Mouse (Mus musculus) spleen, postnatal 10 days (tissue): Measurements from ENCODE around the gene Rex1bd.

Source experiments
- DNase-seq, 2 experiments: peaks; one replicate each; pipeline ENCODE4 v3.0.0; 2021 to 2022; ENCODE audit warnings: low spot score in 2 of 2

Rex1bd gene

DNA sequence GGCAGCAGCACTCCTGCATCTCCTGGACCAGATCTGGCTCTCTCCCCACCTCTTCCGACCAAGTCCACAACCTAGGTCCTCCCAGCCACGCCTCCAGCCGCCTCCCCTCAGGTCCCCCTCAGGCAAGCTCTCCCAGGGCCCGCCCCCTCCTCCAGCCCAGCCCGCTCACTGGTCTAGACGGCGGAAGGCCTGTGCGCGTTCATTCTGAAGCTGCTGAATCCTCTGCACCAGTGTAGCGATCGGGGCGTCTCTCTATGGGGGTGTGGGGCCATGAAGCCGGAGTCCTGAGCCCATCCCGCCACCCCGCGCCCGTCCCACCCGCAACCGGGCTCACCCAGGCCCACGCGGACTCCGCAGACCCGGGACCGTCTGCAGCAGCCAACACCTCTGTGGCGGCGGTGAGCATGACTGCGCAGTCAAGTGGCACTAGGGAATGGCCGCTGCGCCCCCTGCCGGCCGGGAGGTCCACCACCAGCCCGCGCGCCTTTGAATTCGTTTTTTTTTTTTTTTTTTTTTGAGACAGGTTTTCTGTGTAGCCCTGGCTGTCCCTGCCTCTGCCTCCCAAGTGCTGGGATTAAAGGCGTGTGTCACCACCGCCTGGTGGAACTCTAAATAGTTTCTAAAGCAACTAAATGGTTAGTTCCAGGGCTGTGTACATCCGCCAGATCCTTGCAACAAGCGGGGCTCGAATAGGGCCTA lies at the start of gene Rex1bd:
Rex1bd (minus strand) TSS at position 425 of the 699 bp plus-strand sequence.
- peak; percentile 97 for DNase-seq

DNA sequence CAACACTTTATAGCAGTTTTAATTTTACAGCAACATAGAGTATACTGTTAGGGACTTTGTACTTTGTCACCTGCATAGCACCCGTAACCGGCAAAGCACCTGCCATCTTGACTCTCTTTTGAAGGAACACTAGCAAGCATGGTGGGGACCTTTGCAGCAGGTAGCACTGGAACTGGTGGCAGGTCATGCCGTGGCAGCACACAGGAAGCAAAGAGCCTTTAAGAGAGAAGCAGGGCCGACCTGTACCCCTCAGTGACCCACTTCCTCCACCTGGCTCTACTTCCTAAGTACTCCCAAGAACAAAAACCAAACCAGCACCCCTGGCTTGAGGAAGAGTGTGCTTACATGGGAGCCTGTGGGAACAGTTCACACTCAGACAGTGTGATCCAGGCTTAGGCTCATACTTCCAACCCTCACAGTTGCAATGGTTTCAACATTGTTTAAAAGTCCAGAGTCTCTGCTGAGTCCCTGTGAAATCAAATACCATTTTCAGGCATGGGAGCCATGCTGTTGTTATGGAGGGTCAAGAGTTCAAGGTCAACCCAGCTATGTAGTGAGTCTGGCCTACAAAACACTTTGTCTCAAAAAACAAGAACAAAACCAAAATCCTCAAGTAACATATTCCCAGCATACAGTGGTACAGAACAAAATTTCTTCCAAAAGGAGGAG lies 48.7 kb upstream of the Rex1bd start:
- no peak for DNase-seq

DNA sequence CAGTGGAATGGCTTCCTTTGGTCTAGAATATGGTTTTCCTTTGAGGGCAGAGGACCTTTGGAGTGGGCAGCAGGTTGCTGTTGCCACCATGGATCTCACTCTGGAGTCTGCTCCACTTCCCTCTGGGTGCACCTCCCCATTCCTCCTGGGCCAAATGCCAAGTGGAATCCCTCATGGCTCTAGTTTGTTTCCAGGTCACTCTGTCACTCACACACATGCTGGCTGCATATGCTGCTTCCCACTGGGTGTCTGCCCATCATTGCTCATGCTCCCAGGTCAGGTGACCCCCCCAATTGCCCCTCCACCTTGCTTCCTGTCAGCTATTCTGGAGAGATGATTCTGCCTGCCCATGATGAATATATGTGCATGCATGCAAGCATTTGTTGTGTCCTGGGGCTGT lies 47.2 kb upstream of the Rex1bd start:
- DNase-seq, result no peak

DNA sequence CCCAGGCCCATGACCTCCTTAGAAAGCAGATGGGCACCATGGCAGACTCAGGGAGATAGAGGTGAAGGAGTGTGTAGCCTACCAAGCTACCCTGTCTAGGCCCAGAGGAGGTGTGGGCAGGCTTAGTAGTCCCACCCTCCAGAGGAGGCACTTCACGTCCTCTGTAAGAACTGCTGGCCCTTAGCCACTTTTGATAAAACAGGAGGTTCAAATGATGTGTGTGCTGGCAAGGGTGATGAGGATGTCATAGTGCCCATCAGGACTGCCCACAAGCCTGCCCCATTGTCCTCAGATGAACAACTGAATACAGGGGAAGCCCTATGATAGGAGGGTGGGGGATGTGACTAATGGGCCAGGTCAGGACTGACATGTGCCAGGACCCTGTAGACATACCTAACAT lies 46.3 kb upstream of the Rex1bd start:
- DNase-seq, result no peak

DNA sequence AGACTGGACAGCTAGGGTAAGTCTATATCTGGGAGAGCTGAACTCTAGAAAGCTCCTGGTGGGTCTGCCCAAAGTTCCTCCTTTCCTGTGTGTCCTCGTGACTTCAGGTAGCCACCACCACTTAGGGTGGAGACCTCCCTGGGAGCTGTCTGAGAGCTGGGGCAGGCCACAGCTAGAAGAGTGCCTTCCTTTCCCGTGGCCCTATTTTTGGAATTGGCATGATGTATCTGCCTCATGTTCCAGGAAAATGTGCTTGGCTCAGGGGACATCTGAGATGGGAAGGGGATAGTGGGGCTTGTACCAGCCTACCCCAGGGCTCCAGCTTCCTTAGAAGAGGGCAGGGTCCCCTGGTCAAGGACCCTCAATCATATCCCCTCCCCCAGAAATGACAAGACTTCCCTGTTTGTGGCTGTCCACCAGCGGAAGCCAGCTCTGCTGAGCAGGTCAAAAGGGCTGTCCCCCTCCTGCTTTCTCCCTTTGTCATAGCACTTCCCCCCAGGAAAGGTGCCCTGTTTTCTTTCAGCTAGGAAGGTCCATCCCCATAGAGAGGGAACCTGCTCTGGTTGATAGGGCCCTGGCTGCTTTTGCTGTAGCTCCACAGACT lies 45.1 kb upstream of the Rex1bd start:
- DNase-seq, result no peak

DNA sequence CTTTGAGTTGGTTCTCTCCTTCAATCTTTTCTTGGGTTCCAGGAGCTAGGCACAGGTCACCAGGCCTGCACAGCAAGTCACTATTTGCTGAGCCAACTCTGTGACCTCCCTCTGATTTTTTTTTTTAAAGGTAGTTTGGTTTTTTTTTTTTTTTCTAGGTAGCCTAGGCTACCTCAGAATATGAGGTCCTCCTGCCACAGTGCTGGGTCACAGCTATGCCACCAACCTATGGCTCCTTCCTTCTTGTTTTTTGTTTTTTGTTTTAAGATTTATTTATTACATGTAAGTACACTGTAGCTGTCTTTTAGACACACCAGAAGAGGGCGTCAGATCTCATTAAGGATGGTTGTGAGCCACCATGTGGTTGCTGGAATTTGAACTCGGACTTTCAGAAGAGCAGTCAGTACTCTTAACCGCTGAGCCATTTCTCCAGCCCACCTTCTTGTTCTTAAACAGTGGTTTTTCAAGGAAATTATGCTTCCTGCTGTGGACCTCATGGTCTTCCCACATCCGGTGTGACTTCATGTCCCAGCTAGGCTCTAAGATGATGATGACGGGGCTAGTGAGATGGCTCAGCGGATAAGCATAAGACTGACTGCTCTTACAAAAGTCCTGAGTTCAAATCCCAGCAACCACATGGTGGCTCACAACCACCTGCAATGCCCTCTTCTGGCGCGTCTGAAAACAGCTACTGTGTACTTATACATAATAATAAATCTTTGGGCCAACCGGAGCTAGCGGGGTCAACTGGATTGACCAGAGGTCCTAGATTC lies 43.0 kb upstream of the Rex1bd start:
- no peak for DNase-seq

DNA sequence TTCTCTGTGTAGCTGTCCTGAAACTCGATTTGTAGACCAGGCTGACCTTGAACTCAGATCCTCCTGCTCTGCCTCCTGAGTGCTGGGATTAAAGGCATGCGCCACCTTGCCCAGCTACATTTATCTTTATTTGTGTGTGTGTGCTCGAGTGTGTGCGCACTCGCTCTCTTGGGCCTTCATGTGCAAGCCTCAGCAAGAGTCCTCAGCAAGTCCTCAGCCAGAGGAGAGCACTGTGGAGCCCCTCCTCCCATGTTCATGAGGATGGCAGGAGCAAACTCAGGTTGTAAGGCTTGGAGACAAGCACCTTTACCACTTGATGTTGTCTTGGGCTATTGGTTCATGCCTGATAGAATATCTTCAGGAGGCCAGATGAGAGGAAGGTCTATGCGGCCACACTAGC lies 41.2 kb upstream of the Rex1bd start:
- DNase-seq, result no peak

DNA sequence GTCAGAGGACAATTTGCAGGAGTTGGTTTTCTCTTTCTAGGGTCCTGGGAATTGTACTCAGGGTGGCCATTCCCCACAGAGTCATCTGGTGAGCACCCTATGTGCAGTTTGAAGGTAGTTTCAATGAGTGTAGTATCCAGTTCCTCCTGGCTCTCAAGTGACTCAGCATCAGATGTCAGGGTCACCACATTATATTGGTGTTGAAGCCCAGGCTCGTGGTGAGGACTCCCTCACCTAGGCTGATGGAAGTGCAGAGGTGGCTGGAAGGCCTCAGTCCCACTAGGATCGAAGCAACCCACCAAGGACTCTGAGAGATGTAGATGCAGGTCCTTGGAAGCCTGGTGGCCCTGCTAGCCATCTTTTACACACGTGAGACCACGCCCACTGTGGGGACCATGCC lies 39.9 kb upstream of the Rex1bd start:
- no peak for DNase-seq

DNA sequence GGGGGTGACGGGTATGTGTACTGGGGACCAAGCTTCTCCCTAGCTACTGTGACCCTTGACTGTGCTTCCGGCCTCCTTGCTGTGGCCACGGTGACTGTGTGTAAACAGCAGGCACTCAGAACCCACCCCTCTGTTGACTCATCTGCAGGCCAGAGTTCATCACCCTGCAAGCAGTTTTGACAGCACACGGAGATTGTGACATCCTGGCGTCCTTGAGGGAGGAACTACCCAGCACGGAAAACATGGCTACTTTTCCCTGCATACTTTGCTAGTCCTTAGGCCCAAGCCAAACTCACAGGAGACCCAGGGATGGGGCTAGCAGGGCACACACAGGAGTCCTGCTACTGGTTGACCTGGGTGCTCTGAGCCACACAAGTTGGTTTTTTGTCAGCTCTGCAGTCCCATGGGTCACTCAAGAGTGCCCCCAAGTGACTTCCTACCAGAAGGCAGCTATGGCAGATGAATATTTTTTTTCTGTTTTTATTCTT lies 37.7 kb upstream of the Rex1bd start:
- DNase-seq, result peak in 1 of 2 experiments; percentile 56

DNA sequence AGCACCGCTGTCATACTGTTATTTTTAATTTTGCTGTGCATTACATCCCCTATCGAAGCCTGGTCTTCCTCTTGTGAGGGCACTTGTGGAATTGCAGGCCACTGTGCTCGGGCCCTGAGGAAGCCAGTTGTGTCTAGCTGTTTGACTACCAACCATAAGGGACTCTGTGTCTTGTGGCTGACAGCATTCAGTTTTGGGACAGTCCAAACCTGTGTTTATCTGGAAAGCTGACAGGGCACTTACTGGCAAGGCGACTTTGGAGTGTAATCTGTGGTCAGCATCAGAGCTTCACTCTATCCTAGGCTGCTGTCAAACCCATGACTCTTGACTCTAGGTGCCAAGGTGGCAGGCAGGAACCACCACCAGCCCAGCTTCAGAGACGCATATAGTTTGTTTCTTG lies 34.5 kb upstream of the Rex1bd start:
- DNase-seq, result no peak

DNA sequence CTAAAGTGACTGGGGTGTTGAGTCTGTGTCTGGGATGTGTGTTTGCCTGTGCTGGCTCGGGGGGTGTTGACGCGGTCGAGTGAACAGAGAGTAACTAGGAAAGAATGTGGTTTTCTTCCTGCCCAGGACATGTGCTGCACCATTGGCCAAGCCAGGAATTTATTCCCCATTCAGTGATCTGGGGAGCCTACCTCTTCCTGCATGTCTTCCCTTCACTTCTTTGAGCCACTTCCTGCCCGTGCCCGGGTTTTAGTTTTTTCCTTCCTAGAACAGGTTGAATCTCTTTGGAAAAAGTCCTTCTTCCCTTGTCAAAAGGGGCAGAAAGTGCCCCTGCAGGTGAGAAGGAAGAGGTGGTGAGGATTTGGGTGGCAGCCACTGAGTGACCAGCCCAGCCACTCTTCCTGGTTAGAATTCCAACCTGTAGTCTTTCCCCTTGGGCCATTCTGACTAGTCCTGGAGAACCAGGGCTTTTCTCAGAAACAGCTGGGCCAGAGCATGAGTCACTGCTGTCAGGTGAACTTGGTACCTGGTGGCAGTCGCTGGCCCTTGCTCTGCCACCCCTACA lies 34.0 kb upstream of the Rex1bd start:
- no peak for DNase-seq

DNA sequence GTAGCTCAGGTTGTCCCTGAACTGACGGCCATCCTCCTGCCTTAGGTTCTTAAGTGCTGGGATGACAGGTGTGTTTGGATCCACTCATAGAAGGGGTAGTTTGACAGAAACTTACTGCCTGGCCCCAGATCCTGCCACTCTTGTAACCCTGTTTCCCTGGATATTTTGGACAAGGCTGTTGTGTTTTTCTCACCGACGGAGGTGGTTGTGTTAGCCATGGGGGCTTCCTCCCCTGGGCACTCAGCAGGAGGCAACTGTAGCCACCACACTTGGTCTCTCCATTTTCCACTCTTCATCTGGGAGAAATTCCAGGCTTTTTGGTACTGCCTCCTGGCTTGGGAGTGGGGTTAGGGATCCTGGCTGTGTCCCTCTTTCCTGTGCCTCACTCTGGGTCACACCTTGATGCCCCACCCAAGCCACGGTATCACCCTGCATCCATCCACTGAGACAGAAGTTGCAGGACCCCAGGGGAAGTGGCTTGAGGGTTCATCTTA lies 33.5 kb upstream of the Rex1bd start:
- peak; percentile 36 to 38 for DNase-seq

DNA sequence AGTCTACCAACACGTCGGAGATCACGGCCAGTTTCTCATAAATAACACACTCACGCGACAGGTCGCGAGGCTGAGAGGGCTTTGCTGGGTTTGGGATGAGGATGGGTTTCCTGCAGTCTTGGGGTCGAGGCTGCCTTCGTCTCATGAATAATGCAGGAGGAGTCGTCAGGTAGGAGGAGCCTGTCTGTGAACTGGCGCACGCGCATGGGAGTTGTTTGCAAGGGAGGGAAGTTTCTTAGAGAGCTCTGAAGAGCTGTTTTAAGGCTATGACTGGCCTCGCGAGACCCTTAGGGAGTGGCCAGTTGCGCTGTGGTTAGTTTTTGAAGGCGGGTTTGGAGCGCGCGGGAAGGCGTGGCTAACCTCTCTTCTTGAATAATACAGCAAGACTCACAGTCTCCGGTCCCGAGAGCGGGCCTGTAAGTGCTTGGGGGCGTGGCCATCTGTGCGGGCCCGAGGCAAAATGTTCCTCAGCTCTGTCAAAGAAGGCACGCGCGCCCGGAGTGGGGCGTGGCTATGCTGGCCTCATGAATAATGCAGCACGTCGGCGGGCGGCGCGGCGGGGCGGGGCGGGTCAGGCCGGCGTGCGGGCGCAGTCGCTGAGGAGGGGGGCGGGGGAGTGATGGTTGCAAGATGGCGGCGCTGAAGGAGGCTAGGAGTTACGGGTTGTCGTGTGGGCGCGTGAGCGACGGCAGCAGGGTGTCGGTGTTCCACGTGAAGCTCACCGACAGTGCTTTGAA lies 32.7 kb upstream of the Rex1bd start, which contains the start of gene Ell:
Ell (plus strand) TSS at position 381 of the 737 bp plus-strand sequence.
- peak; percentile 98 to 100 for DNase-seq

DNA sequence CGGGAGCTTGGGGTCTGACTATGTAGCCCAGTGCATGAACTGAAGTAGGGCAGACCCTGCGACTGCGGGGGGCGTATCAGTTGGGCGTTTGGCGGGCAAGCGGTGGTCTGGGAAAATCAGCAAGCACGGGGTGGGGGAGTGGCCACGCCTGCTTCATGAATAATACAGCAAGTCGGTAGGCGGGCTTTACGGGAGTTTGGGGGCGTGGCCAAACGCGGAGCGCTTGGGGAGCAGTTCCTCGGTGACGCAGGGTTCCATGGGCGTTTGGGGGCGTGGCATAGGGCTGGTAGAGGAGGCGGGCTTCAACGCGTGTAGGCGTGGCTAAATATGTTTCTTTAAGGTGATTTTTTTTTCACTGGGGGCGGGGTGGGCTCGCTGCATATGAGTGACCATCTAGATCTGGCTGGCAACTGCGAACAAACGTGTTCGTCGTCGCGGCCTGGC lies 32.1 kb upstream of the Rex1bd start:
- peak; percentile 99 to 100 for DNase-seq

DNA sequence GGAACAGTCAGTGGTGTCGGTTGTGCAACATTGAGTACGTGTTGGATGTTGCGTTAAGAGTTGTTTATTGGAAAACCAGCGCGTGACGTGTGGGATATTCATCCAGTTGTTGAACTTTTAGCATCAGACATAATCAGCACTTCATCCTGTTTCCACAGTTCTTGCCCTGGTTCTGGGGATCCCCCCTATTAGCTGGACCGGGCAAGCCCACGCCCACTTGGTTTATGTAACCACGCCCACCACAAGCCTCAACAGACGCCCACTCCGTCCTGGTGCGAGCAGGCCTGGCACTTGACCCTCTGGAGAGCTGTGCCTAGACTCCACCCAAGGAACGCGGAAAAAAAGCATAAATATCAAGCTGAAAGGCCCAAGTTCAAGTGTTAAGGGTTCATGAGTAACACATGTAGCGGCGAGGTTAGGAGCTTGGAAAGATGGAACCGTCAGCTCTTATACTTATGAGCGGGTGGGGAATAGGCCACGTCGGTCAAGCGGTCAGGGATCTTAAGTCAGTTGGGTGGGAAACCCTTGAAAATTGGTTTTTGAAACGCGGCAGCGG lies 31.6 kb upstream of the Rex1bd start:
- DNase-seq, result peak in 1 of 2 experiments; percentile 69

DNA sequence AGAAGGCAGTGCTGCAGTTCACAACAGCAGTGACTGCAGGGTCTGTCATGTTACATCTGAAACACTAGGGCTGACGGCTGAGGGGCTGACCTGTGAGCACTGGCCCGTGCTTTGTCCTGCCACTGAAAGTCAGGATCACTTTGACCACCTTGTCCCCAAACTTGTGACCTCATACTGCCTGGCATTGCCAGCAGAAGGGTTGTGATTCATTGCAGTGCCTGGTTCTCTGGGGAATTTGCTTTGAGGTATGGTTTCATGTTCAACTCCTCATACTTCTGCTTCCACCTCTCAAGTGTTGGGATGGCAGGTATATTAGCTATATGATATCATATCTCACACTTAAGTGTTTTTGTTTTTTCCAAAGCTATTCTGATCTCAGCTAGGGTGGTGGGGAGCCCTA lies 29.1 kb upstream of the Rex1bd start:
- no peak for DNase-seq

DNA sequence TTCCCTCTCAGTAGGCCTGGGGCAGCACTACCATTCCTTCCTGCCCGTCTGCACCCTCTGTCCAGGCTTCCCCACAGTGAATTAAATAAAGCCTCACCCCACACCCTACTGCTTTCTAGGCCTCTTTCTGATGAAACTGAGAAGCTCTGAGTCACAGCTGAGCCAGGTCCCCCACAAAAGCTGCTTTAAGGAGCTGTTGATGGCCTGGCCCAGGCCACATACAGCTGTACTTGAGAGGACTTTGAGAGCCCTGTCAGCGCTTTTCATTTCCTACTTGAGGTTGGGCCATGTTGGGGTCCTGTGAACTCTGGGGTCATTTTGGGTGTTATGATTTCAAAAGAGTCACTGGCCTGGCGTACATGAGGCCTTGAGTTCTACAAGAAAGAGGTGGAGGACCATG lies 28.7 kb upstream of the Rex1bd start:
- DNase-seq, result no peak

DNA sequence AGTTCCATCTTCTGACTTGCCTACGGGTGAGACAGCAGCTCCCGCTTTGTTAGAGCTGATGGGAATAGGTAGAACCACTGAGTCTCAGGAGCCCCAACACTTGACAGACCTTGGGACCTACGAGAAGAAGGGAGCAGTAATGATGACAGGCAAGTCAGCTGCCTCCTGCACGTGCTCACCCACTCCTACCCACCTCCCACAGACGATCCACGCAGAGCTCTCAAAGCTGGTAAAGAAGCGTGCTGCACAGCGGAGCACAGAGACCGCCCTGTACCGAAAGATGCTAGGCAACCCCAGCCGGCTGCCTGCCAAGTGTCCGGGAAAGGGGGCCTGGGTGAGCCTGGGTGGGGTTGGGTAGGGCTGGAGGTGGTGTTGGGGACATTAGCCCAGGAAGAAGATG lies 27.7 kb upstream of the Rex1bd start:
- DNase-seq, result no peak

DNA sequence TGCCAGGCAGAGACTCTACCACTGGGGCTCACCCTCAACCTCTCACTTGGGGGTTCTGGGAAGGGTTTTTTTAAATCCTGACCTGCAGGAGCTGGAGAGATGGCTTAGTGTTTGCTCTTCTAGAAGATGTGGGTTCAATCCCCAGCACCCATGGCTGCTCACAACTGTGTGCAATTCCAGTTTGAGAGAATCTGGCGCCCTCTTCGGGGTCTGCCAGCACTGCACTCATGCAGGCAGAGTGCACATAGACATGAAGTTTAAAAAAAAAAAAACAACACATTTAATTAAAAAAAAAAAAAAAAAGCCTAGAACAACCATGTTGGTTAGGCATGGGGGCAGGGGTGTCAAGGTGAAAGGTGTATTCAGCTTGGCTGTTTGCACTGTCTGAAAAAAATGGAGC lies 23.8 kb upstream of the Rex1bd start:
- DNase-seq, result peak in 1 of 2 experiments; percentile 54

DNA sequence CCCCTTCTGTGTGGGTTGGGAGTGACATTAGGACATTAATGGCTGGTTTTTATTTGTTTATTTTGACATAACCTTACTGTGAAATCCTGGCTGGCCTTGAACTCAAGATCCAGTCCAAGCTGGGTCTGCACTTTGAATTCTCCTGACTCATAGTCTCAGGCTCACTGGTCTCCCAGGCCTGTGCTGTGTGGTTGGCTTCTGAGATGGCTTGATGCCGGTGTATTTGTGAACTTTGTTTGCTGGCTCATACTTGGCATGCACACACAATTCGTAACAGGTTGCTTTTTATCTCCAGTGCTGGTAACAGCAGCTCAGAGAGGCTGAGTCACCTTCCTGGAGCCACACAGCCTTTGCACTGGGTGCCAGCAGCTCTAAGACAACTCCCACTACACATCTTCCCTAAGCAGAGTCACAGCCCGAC lies 23.2 kb upstream of the Rex1bd start:
- no peak for DNase-seq
